Mouse (Mus musculus) liver, embryonic 13.5 days (tissue): ENCODE data around the gene 1700003H04Rik. TPM values are rescaled to one million over a fixed set of nuclear protein-coding genes. Genes with fewer than 3 reads are reported as not detected.

Experiments
- ATAC-seq: fragments of 200-750 bp; cut with Nextera tagmentation; 2 replicates; pipeline ENCODE4 v1.8.0; 2017; ENCODE audit warnings: low read depth, mild to moderate bottlenecking, moderate number of reproducible peaks, moderate library complexity
- DNase-seq: peaks from one replicate; pipeline ENCODE4 v3.0.0; 2022
- H3K27ac ChIP-seq: fragments of 300-500 bp; sonication (generic); 2 replicates; pipeline ENCODE4 v1.5.1; 2015; ENCODE audit warnings: moderate library complexity, mild to moderate bottlenecking, inconsistent platforms
- H3K27me3 ChIP-seq: fragments of 300-500 bp; sonication (generic); 2 replicates; pipeline ENCODE4 v1.6.1; 2015; ENCODE audit warnings: mild to moderate bottlenecking, inconsistent platforms
- H3K36me3 ChIP-seq: fragments of 300-500 bp; sonication (generic); 2 replicates; pipeline ENCODE4 v1.6.1; 2015; ENCODE audit warnings: mild to moderate bottlenecking, inconsistent platforms
- H3K4me1 ChIP-seq: fragments of 300-500 bp; sonication (generic); replicated peaks from 2 replicates; pipeline ENCODE4 v1.6.1; 2015; ENCODE audit warnings: inconsistent platforms
- H3K4me2 ChIP-seq: fragments of 300-500 bp; sonication (generic); 2 replicates; pipeline ENCODE4 v1.6.1; 2015; ENCODE audit warnings: inconsistent platforms, mild to moderate bottlenecking, moderate library complexity
- H3K4me3 ChIP-seq: fragments of 300-500 bp; sonication (generic); replicated peaks from 2 replicates; pipeline ENCODE4 v1.5.1; 2015; ENCODE audit warnings: mild to moderate bottlenecking, inconsistent platforms
- H3K9ac ChIP-seq: fragments of 300-500 bp; sonication (generic); 2 replicates; pipeline ENCODE4 v1.6.1; 2015; ENCODE audit warnings: mild to moderate bottlenecking, inconsistent platforms
- H3K9me3 ChIP-seq: fragments of 300-500 bp; sonication (generic); replicated peaks from 2 replicates; pipeline ENCODE4 v1.6.1; 2016; ENCODE audit warnings: inconsistent platforms
- WGBS: fragments of 180-500 bp; shearing (Covaris S2); methylation state at CpG from one replicate; pipeline ENCODE4 v1.1.7; 2015; ENCODE audit not compliant: insufficient replicate concordance; 5-methylcytosine and 5-hydroxymethylcytosine counted together
- polyA plus RNA-seq: library from polyadenylated mRNA; unstranded; fragments of >200 nt; fragmentation: Nextera tagmentation; extraction: Ambion mirVana; gene quantifications from 2 replicates; pipeline ENCODE4 v1.2.1, GENCODE M21; 2015

The 1700003H04Rik gene
- polyA plus RNA-seq, 1 experiment from 2014 or later = not detected

DNA sequence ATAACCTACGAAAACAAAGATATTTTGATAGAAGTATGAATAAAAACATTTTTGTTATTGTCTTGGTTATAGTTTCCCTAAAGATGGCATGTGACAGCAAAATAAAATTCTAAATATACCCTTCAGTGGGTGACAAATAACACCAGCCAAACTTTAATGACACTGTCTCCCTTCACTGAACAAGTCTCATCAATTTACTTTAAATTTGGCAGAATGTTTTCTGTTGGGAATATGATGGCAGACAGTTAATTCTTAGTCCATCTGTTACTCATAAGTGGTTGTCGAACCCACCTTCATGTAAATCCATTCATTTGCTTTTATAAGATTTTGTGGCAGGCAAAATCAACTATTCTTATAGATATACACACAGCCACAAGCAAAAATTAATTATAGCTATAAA lies 42.6 kb downstream of the 1700003H04Rik start:
- no peak for ATAC-seq
- H3K27me3 ChIP-seq = no peaks in the 10 kb centered on the region
- no peak for DNase-seq
- no peak overlapping the region for H3K9ac ChIP-seq
- 64% methylated on average over 2 of the region's 2 CpGs for WGBS
- no peak overlapping the region for H3K4me3 ChIP-seq
- no peak overlapping the region for H3K27ac ChIP-seq
- no peak overlapping the region for H3K4me2 ChIP-seq
- no peaks in the 10 kb centered on the region for H3K9me3 ChIP-seq
- H3K4me1 ChIP-seq = no peaks in the 10 kb centered on the region
- no peaks in the 10 kb centered on the region for H3K36me3 ChIP-seq

DNA sequence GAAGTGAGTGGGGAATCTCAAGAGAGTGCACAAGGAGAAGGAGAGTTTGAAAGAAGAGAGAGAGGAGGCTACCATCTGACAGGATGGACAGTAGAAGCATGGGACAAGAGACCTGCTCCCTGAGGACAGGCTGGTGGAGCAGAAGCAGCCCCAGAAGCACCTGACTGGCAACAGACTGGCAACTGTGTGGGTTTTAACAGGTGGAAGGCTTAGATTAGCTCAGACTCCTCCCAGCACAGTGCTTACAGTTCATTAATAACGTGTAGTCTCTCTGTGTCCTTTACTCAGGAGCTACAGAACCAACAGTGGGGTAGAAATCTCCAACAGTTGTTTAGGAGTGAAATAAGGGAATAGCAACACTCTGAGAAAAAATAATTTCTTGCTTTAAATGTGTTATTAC lies 44.3 kb downstream of the 1700003H04Rik start:
- H3K9ac ChIP-seq = no peak overlapping the region
- H3K27ac ChIP-seq = no peak overlapping the region
- H3K27me3 ChIP-seq = no peaks in the 10 kb centered on the region
- no peaks in the 10 kb centered on the region for H3K9me3 ChIP-seq
- H3K4me3 ChIP-seq = no peak overlapping the region
- no peak for ATAC-seq
- no peak for DNase-seq
- H3K36me3 ChIP-seq = no peaks in the 10 kb centered on the region
- no peaks in the 10 kb centered on the region for H3K4me1 ChIP-seq
- no peak overlapping the region for H3K4me2 ChIP-seq
- 23% methylated on average over 1 of the region's 1 CpGs for WGBS

DNA sequence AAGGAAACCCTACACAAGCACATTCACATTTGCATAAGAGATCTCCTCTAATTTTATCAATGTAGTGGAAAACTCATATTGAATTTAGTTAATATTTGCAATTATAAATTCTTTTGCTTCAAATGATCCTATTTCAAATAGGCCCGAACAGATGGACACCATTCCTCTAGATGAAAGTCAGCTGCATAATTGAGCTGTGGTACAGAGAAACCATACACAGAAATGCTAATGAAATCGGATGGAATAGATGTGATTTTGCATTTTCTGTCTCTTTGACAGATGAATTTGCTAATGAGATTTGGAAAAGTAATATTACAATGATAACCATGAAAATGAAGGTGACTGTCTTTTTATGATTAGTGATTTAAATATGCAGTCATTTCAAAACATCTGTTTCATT lies 62.1 kb downstream of the 1700003H04Rik start:
- no peaks in the 10 kb centered on the region for H3K27me3 ChIP-seq
- DNase-seq = no peak
- H3K27ac ChIP-seq = no peak overlapping the region
- no peaks in the 10 kb centered on the region for H3K36me3 ChIP-seq
- ATAC-seq = no peak
- no peaks in the 10 kb centered on the region for H3K4me1 ChIP-seq
- no peaks in the 10 kb centered on the region for H3K9me3 ChIP-seq
- no peak overlapping the region for H3K4me3 ChIP-seq
- H3K9ac ChIP-seq = no peak overlapping the region
- no peak overlapping the region for H3K4me2 ChIP-seq
- 49% methylated on average over 2 of the region's 2 CpGs for WGBS

Other genes starting within 250 kb of the 1700003H04Rik start
- not detected in 2 replicates for gene 1700006A11Rik, start 155.1 kb downstream of the 1700003H04Rik start, polyA plus RNA-seq